Mouse (Mus musculus) lung, embryonic 15.5 days (tissue): ENCODE measurements around the gene Echdc1. TPM values are rescaled to one million over a fixed set of nuclear protein-coding genes. Genes with fewer than 3 reads are reported as not detected.
A peak's percentile ranks its signal among the peaks of the same experiment; 100 is the strongest.
"Not testable (repeated sequence)": the region's sequence is repeated elsewhere in the genome, so short reads cannot be mapped to it uniquely, and the experiment has no call there.

Experiments used
- ATAC-seq: fragments of 200-750 bp; cut with Nextera tagmentation; 2 replicates; pipeline ENCODE4 v1.8.0; 2017; ENCODE audit warnings: moderate number of reproducible peaks, borderline replicate concordance; ENCODE audit not compliant: low FRiP score, low TSS enrichment; ENCODE audit errors: extremely low read depth
- H3K27ac ChIP-seq: fragments of 300-500 bp; sonication (generic); 2 replicates; pipeline ENCODE4 v1.5.1; 2015; ENCODE audit warnings: moderate library complexity, mild to moderate bottlenecking, inconsistent platforms
- H3K27me3 ChIP-seq: fragments of 300-500 bp; sonication (generic); 2 replicates; pipeline ENCODE4 v1.6.1; 2015; ENCODE audit warnings: inconsistent platforms
- H3K36me3 ChIP-seq: fragments of 300-500 bp; sonication (generic); 2 replicates; pipeline ENCODE4 v1.6.1; 2015; ENCODE audit warnings: inconsistent platforms
- H3K4me1 ChIP-seq: fragments of 300-500 bp; sonication (generic); 2 replicates; pipeline ENCODE4 v1.6.1; 2015; ENCODE audit warnings: inconsistent platforms
- H3K4me2 ChIP-seq: fragments of 300-500 bp; sonication (generic); 2 replicates; pipeline ENCODE4 v1.6.1; 2015; ENCODE audit warnings: inconsistent platforms, mild to moderate bottlenecking, moderate library complexity
- H3K4me3 ChIP-seq: fragments of 300-500 bp; sonication (generic); 2 replicates; pipeline ENCODE4 v1.5.1; 2015; ENCODE audit warnings: mild to moderate bottlenecking, inconsistent platforms
- H3K9ac ChIP-seq: fragments of 300-500 bp; sonication (generic); 2 replicates; pipeline ENCODE4 v1.6.1; 2015; ENCODE audit warnings: inconsistent platforms
- H3K9me3 ChIP-seq: fragments of 300-500 bp; sonication (generic); 2 replicates; pipeline ENCODE4 v1.6.1; 2016; ENCODE audit warnings: inconsistent platforms
- WGBS: fragments of 180-500 bp; shearing (Covaris S2); methylation state at CpG from one replicate; pipeline ENCODE4 v1.1.7; 2015; 5-methylcytosine and 5-hydroxymethylcytosine counted together
- polyA plus RNA-seq: library from polyadenylated mRNA; unstranded; fragments of >200 nt; fragmentation: Nextera tagmentation; extraction: Ambion mirVana; gene quantifications from 2 replicates; pipeline ENCODE4 v1.2.1, GENCODE M21; 2015

The Echdc1 gene
- polyA plus RNA-seq, 1 experiment from 2014 or later = 22.5 TPM

DNA sequence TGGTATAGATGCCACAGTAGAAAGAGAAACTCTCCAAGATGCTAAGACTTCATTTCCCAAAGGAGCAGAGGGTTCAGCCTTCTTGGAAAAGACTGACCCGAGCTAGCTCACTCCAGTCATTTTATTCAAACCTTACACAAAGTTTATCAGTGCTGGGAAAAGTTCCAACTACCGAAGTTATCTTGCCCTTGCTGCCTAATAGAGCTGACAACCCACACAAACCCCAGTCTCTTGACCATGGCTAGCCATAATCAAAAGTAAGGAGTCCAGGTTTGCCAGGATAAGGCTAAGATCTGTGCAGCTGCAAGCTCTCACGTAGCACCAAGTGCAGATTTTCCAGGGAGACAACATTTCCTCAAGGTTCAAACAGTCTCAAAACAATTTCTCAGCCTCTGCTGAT is 39.6 kb downstream of the Echdc1 start:
- Histone ChIP-seq H3K4me2 (no peak overlapping the region), H3K9me3 (no peaks in the 10 kb centered on the region), H3K9ac (no peak overlapping the region), H3K36me3 (peaks cover 4% of the 10 kb centered on the region), H3K27me3 (no peaks in the 10 kb centered on the region), H3K4me1 (no peaks in the 10 kb centered on the region), H3K27ac (no peak overlapping the region), H3K4me3 (no peak overlapping the region)
- no peak for ATAC-seq
- 64% methylated on average over 3 of the region's 3 CpGs for WGBS

DNA sequence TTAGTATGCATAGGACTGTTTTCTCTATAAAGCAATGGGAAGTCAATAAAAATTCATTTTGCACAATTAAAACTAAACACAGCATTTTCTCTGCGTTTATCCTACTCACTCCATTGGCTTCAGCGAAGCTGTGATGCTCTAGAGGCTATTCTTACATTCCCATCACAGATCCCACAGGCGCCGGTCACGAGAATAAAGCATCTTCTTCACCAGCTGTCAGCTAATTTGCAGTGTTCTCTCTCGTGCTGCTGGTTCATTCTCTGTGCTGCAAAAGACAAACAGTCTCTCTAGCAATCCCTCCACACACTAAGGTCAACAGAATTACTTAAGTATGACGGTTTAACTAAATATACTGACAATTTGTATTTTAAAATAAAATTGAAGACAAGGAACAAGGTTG is 41.2 kb downstream of the Echdc1 start:
- no peaks in the 10 kb centered on the region for H3K27me3 ChIP-seq
- H3K4me3 ChIP-seq = no peak overlapping the region

GRCm38 (mm10) chr10:29361095-29361463 is 48.1 kb downstream of the Echdc1 start:
- H3K27ac ChIP-seq = peak overlapping the region; percentile 99
- peak overlapping the region; percentile 88 for H3K4me3 ChIP-seq
- ATAC-seq = no peak
- H3K27me3 ChIP-seq = no peaks in the 10 kb centered on the region
- 2% methylated on average over 6 of the region's 6 CpGs for WGBS
- H3K36me3 ChIP-seq = no peaks in the 10 kb centered on the region
- no peaks in the 10 kb centered on the region for H3K9me3 ChIP-seq
- H3K4me1 ChIP-seq = peaks cover 13% of the 10 kb centered on the region
- peak overlapping the region; percentile 98 for H3K9ac ChIP-seq
- H3K4me2 ChIP-seq = peak overlapping the region; percentile 63

More for the DNA sequence above, 41.2 kb downstream of the Echdc1 start:
- Histone ChIP-seq H3K4me2 (no peak overlapping the region), H3K4me1 (no peaks in the 10 kb centered on the region), H3K9ac (no peak overlapping the region), H3K27ac (no peak overlapping the region), H3K9me3 (no peaks in the 10 kb centered on the region), H3K36me3 (peaks cover 3% of the 10 kb centered on the region; the same call in 1 of the 2 replicates)
- ATAC-seq = no peak
- WGBS = 58% methylated on average over 7 of the region's 7 CpGs

DNA sequence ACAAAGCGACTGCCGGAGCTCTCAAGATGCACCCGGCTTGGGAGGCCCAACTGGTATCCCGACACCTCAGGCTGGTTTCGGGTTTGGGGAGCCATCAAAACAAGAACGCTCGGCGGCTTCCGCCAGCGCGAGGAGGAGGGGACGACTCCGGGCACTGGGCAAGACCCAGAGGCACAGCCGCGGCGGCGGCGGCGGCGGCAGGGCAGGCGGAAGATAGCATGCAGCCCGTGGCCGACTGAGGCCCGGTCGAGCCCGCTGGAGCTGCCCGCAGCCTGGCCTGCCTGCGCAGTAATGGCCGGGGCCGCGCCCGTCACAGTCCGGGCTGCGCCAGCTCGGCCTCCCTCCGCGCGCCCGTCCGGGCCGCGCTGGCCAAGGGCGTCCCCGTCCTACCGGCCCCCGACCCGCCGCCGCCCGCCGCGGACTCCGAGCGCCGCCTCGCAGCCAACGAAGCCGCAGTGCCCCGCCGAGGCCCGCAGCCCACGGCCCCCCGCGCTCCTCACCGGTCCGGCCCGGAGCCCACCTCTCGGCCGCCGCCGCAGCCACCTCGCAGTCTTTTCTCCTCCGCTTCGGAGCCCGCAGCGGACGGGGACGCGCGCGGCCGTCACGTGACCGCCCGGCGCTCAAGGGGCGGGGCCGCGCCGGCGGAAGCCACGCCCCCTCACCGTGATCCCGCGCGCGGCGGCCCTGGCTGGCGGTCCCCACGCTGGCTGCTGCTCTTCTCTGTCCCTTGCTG is 48.7 kb downstream of the Echdc1 start:
- peak overlapping the region; percentile 98 for H3K9ac ChIP-seq
- no peaks in the 10 kb centered on the region for H3K9me3 ChIP-seq
- peak overlapping the region; percentile 88 for H3K4me3 ChIP-seq
- H3K4me1 ChIP-seq = peaks cover 13% of the 10 kb centered on the region
- H3K27me3 ChIP-seq = no peaks in the 10 kb centered on the region
- H3K4me2 ChIP-seq = peak overlapping the region; percentile 70
- under 1% methylated on average over 70 of the region's 100 CpGs for WGBS
- ATAC-seq = peak; percentile 98
- H3K36me3 ChIP-seq = no peaks in the 10 kb centered on the region
- H3K27ac ChIP-seq = peak overlapping the region; percentile 99

- Histone ChIP-seq H3K4me3 (peak within 1 kb of the TSS; percentile 88), H3K9me3 (no peaks in the 10 kb centered on the region), H3K27me3 (no peaks in the 10 kb centered on the region), H3K27ac (peak within 1 kb of the TSS; percentile 99), H3K9ac (peak within 1 kb of the TSS; percentile 98), H3K4me1 (peaks cover 13% of the 10 kb centered on the region), H3K36me3 (no peaks in the 10 kb centered on the region), H3K4me2 (peak within 1 kb of the TSS; percentile 70)
- 4% methylated on average over 15 of the region's 15 CpGs for WGBS
- no peak; the same call in 1 of the 2 replicates for ATAC-seq
Observed at GRCm38 (mm10) chr10:29362197-29362900, 49.4 kb downstream of the Echdc1 start, which contains the start of gene Rnf146. Gene Rnf146 (minus strand): TSS chr10:29362442.

DNA sequence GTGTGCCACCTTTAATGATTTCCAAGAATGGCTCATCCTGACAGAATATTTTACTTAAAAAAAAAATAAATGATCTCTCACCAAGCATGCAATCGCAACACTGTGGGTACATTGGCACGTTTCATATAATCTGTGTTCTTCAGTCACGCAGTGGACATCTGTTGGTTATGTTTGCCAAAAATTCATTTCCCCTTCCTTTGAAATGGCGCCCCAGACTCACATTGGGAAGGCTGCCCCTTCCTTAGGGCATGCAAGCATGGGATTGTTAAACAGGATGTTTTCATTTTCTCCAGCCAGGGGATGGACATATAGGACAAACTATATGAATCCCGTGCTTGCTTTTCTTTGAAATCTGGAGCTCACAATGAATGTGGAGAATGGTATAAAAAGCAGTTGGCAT is 61.1 kb downstream of the Echdc1 start:
- Histone ChIP-seq H3K4me3 (no peak overlapping the region), H3K4me2 (no peak overlapping the region), H3K27me3 (no peaks in the 10 kb centered on the region), H3K9me3 (no peaks in the 10 kb centered on the region), H3K9ac (no peak overlapping the region), H3K36me3 (no peaks in the 10 kb centered on the region), H3K4me1 (no peaks in the 10 kb centered on the region), H3K27ac (no peak overlapping the region)
- 55% methylated on average over 5 of the region's 5 CpGs for WGBS
- no peak for ATAC-seq

DNA sequence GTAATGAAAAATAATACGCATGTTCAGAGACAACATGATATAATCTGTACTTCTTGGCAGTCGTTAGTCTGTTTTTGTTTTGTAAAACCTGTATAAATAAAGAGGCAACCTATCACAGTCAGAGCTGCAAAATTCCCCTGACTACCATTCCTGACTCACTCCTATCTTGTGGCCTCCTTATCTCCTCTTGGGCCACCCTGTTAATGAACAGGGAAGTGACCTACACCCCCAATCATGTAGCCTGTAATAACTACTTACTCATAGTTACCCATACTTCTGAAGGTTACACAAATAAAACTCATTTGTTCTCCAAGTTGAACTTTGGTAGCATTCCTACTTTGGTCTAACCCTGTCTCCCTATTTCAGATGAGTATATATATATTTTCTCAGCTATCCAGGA is 68.6 kb downstream of the Echdc1 start:
- Histone ChIP-seq H3K9me3 (no peaks in the 10 kb centered on the region), H3K27ac (no peak overlapping the region), H3K9ac (no peak overlapping the region), H3K4me3 (no peak overlapping the region), H3K4me2 (no peak overlapping the region), H3K27me3 (no peaks in the 10 kb centered on the region), H3K36me3 (no peaks in the 10 kb centered on the region), H3K4me1 (no peaks in the 10 kb centered on the region)
- ATAC-seq = no peak
- 72% methylated on average over 2 of the region's 2 CpGs for WGBS

DNA sequence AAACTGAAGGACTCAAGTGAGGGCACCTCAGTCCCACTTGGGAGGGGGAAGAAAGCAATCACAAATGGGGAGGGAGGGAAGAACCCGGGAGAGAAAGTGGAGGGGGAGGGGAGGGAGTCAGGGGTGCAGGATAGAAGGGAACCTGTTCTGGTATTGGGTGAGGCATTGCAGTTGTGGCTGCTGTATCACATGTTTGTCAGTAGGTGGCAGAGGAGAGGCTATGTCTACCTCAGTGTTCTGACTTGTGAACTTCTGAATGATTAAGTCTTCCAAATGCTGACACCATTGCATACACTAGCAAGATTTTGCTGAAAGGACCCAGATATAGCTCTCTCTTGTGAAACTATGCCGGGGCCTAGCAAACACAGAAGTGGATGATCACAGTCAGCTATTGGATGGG is 81.9 kb downstream of the Echdc1 start:
- H3K9ac ChIP-seq, H3K9me3 ChIP-seq, H3K36me3 ChIP-seq, H3K4me1 ChIP-seq, H3K27me3 ChIP-seq, H3K27ac ChIP-seq, H3K4me3 ChIP-seq, H3K4me2 ChIP-seq, ATAC-seq: not testable (repeated sequence)
- 68% methylated on average over 2 of the region's 2 CpGs for whole genome bisulfite sequencing

Other genes starting within 250 kb of the Echdc1 start
- 0.23 and 0.49 TPM in 2 replicates for gene Soga3, start 169.3 kb upstream of the Echdc1 start, polyA plus RNA-seq
- 0.31 TPM in 1 of 2 replicates, not detected in the other for gene Gm49353, start 114.2 kb upstream of the Echdc1 start, polyA plus RNA-seq
- gene 9330159F19Rik, start 101.6 kb upstream of the Echdc1 start, polyA plus RNA-seq = 0.15 and 0.21 TPM in 2 replicates
- gene Rnf146, start 49.3 kb downstream of the Echdc1 start, polyA plus RNA-seq = 45.0 and 51.5 TPM in 2 replicates
- 1.7 and 2.0 TPM in 2 replicates for gene Rspo3, start 222.7 kb downstream of the Echdc1 start, polyA plus RNA-seq